Mouse (Mus musculus) lung, postnatal 0 days (tissue): ENCODE measurements at regions not wholly inside any gene's neighbourhood (a gene's known extent, or its start where the extent isn't known, plus 50 kb on each side); places are given as distances from the start of the nearest gene placed in this dataset.

Experiments
- ATAC-seq: fragments of 200-750 bp; cut with Nextera tagmentation; 2 replicates; pipeline ENCODE4 v1.8.0; 2017; ENCODE audit warnings: moderate library complexity
- DNase-seq: peaks from one replicate; pipeline ENCODE4 v3.0.0-alpha.2; 2016; ENCODE audit warnings: low spot score
- H3K27ac ChIP-seq: fragments of 300-500 bp; sonication (generic); 2 replicates; pipeline ENCODE4 v1.5.1; 2014; ENCODE audit warnings: antibody characterized with exemption, mild to moderate bottlenecking, low read length, mixed read lengths
- H3K27me3 ChIP-seq: fragments of 300-500 bp; sonication (generic); replicated peaks from 2 replicates; pipeline ENCODE4 v1.6.1; 2014; ENCODE audit warnings: low read length, mixed read lengths; ENCODE audit not compliant: insufficient read depth
- H3K36me3 ChIP-seq: fragments of 300-500 bp; sonication (generic); 2 replicates; pipeline ENCODE4 v1.6.1; 2014; ENCODE audit warnings: low read length, mixed read lengths; ENCODE audit not compliant: insufficient read depth
- H3K4me1 ChIP-seq: fragments of 300-500 bp; sonication (generic); 2 replicates; pipeline ENCODE4 v1.6.1; 2014; ENCODE audit warnings: antibody characterized with exemption, low read depth, low read length, mixed read lengths; ENCODE audit not compliant: insufficient read depth
- H3K4me2 ChIP-seq: fragments of 300-500 bp; sonication (generic); replicated peaks from 2 replicates; pipeline ENCODE4 v1.6.1; 2014; ENCODE audit warnings: low read depth, mild to moderate bottlenecking, low read length, moderate library complexity, mixed read lengths
- H3K4me3 ChIP-seq: fragments of 300-500 bp; sonication (generic); 2 replicates; pipeline ENCODE4 v1.5.1; 2014; ENCODE audit warnings: low read depth, low read length
- H3K9ac ChIP-seq: fragments of 300-500 bp; sonication (generic); replicated peaks from 2 replicates; pipeline ENCODE4 v1.6.1; 2014; ENCODE audit warnings: low read depth, mild to moderate bottlenecking
- H3K9me3 ChIP-seq: fragments of 300-500 bp; sonication (generic); 2 replicates; pipeline ENCODE4 v1.6.1; 2016; ENCODE audit warnings: low read length, mixed read lengths
- CTCF ChIP-seq: IDR thresholded peaks from 2 replicates; pipeline ENCODE4 v1.5.1; 2016; ENCODE audit warnings: antibody characterized with exemption, mild to moderate bottlenecking
- EP300 ChIP-seq: IDR thresholded peaks from 2 replicates; pipeline ENCODE4 v1.6.1; 2016; ENCODE audit warnings: antibody characterized with exemption, mild to moderate bottlenecking, control low read depth
- WGBS: fragments of 180-500 bp; shearing (Covaris S2); extraction: QIAGEN DNeasy Blood & Tissue Kit; methylation state at CpG from one replicate; pipeline ENCODE4 v1.1.7; 2014; 5-methylcytosine and 5-hydroxymethylcytosine counted together

DNA sequence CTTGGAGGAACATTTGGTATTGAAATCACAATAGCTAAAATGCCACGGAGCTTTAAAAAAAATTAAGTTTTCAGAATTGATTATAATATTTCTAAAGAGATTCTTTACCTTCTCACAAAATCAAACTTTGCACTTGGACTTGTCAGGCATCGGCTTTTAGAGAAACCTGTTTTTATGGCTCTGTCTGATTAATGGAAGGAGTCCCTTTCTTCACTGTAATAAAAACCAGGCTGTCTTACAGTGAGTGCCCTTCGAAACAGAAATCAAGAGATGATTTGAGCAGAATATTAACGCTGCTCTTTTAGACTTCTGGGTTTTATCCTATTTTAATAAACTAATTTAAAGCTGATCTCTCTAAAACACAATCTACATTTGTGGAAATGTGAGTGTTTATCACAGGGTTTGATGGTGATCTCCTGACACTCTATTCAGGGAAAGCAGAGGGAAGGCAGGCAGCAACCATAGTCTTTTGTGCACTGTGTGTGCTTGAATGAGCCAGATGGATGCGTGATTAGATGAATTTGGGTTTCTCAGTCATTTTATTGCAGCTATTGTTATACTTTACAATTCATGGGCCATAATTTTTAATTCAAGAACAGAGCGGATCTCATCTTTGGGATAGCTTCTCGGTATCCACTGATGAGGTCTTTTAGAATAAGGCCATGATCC is 579.2 kb upstream of the Nrp1 start:
- Histone ChIP-seq H3K9me3 (no peaks in the 10 kb centered on the region), H3K4me1 (no peaks in the 10 kb centered on the region), H3K4me3 (no peak overlapping the region), H3K27me3 (no peaks in the 10 kb centered on the region), H3K4me2 (no peak overlapping the region), H3K9ac (no peak overlapping the region), H3K36me3 (no peaks in the 10 kb centered on the region), H3K27ac (no peak overlapping the region)
- WGBS = 89% methylated on average over 7 of the region's 7 CpGs
- TF ChIP-seq CTCF (no peak), EP300 (no peak)
- no peak for DNase-seq
- no peak for ATAC-seq

DNA sequence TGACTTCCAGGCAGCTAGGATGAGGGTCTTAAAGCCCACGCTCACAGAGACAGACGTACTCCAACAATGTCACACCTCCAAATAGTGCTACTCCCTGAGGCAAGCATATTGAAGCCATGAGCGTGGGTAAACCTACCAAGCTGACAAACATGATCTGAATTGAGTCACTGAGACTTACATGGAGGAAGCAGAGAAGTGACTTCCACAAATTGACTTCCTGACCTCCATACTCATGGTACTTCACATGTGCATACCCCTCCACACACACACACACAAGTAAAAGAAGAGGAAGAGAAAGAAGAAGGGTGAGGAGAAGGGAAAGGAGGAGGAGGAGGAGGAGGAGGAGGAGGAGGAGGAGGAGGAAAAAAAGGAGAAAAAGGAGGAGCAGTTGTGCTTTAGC is 577.8 kb upstream of the Nrp1 start:
- TF ChIP-seq CTCF (no peak), EP300 (no peak)
- Histone ChIP-seq H3K4me3 (no peak overlapping the region), H3K9me3 (no peaks in the 10 kb centered on the region), H3K4me1 (no peaks in the 10 kb centered on the region), H3K27me3 (no peaks in the 10 kb centered on the region), H3K9ac (no peak overlapping the region), H3K4me2 (no peak overlapping the region), H3K27ac (no peak overlapping the region), H3K36me3 (no peaks in the 10 kb centered on the region)
- 87% methylated on average over 3 of the region's 3 CpGs for WGBS
- ATAC-seq (no peak), DNase-seq (no peak)

DNA sequence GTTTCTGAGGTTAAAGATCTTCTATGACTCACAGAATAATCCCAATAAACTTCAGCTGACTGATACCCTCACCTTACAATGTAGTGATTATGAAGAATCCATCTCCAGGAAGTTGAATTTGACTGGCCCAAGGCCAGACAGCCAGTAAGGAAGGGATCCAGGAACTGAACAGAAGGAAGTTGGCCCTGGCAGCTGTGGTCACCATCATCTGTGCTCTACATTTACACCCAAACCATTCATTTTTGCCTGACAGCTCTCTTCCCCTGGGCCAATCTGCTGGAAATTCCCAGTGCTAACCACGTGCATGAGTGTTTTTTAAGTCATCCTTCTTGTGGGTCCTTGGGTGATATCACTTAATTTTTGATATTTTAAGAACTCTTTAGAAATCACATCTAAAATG is 577.4 kb upstream of the Nrp1 start:
- no peak overlapping the region for H3K4me2 ChIP-seq
- H3K27ac ChIP-seq = no peak overlapping the region
- DNase-seq = no peak
- H3K36me3 ChIP-seq = no peaks in the 10 kb centered on the region
- H3K4me1 ChIP-seq = no peaks in the 10 kb centered on the region
- H3K27me3 ChIP-seq = no peaks in the 10 kb centered on the region
- TF ChIP-seq CTCF (no peak), EP300 (no peak)
- H3K9me3 ChIP-seq = no peaks in the 10 kb centered on the region
- 44% methylated on average over 1 of the region's 1 CpGs for WGBS
- H3K9ac ChIP-seq = no peak overlapping the region
- H3K4me3 ChIP-seq = no peak overlapping the region
- no peak for ATAC-seq

DNA sequence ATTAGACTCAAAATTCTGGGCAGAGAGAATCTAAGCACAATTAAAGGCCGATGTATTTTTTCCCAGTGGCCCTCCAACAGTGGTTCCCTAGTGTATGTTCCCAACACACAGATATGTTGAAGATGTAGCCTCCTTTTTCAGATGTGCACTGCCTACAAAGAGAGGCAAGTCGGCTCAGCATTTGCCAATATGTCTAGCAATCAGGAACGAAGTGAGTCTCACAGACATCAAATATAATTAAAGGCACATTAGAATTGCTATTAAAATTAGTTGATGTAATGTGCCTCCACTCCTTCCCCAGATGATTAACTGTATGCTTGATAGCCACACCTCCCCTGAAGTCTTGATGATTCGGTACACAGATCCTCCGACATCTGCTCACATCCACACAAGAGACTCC is 565.8 kb upstream of the Nrp1 start:
- Histone ChIP-seq H3K4me2 (no peak overlapping the region), H3K9me3 (no peaks in the 10 kb centered on the region), H3K4me3 (no peak overlapping the region), H3K4me1 (no peaks in the 10 kb centered on the region), H3K9ac (no peak overlapping the region), H3K36me3 (no peaks in the 10 kb centered on the region), H3K27me3 (no peaks in the 10 kb centered on the region), H3K27ac (no peak overlapping the region)
- TF ChIP-seq EP300 = no peak
- TF ChIP-seq CTCF = no peak
- 93% methylated on average over 5 of the region's 5 CpGs for WGBS
- DNase-seq (no peak), ATAC-seq (no peak)

DNA sequence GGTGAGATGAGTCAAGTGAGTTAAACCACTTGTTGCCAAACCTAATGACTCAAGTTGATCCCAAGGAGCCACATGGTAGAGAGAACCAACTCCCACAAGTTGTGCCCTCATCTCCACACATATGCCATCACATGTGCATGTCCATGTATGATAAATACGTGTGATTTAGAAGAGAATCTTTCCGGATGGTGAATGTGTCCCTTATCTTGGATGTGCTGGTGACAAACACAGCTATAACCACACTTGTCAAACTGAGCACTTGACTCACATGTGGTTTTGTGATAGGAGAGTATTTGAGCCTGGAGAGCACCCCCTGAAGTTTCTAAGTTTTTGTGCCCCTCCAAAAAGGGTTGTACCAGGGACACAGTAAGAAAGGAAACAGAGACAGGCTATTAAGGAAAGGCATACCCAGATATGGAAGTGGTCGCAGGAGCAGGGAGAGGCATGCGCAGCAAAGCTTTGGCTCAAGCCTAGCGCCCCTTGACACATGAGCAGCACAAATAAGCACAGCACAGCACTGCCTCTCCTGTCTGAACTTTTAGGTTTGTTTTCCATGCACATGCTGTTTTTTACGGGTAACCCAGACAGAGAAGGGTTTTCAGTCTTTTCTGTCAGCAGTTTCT is 558.4 kb upstream of the Nrp1 start:
- WGBS = 68% methylated on average over 6 of the region's 6 CpGs
- no peaks in the 10 kb centered on the region for H3K4me1 ChIP-seq
- no peaks in the 10 kb centered on the region for H3K27me3 ChIP-seq
- ATAC-seq (no peak), DNase-seq (no peak)
- no peak overlapping the region for H3K4me3 ChIP-seq
- H3K9me3 ChIP-seq = no peaks in the 10 kb centered on the region
- H3K4me2 ChIP-seq = no peak overlapping the region
- H3K36me3 ChIP-seq = no peaks in the 10 kb centered on the region
- no peak overlapping the region for H3K27ac ChIP-seq
- no peak overlapping the region for H3K9ac ChIP-seq
- TF ChIP-seq EP300 (no peak), CTCF (no peak)

DNA sequence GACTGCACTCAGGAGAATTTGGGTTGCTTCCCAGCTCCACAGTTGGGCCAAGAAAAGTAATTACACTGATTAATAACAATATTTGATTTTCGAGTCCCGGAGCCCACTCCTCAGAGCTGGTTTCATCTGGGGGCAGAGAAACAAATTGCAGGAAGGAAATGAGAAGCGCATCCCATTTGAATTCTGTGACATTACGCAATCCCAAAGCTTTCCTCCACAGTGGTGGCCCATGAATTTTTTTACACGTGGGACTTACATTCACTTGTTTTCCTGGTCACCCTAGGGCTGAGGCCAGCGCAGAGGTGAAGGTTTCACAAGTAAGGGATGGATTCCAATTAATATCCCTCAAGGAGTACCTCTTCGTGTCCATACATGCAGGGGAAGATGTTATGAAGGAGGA is 556.3 kb upstream of the Nrp1 start:
- no peak for DNase-seq
- TF ChIP-seq EP300 (no peak), CTCF (no peak)
- H3K27me3 ChIP-seq = no peaks in the 10 kb centered on the region
- no peaks in the 10 kb centered on the region for H3K36me3 ChIP-seq
- no peak overlapping the region for H3K4me2 ChIP-seq
- no peaks in the 10 kb centered on the region for H3K4me1 ChIP-seq
- ATAC-seq = no peak
- no peak overlapping the region for H3K9ac ChIP-seq
- no peaks in the 10 kb centered on the region for H3K9me3 ChIP-seq
- H3K4me3 ChIP-seq = no peak overlapping the region
- no peak overlapping the region for H3K27ac ChIP-seq
- 46% methylated on average over 7 of the region's 7 CpGs for WGBS
